14 mouse cellular contexts compared by ENCODE assay signal in genomic region chr3:123169398-123169797, GRCm38 (mm10).
DNase-seq lines count a peak whose midpoint lies in the region; ATAC-seq and TF ChIP-seq lines count a peak whose summit lies in the region.
"Had no signal": no experiment of that assay in that cellular context is flagged by ENCODE, and none has a peak within 500 bp of the region (broad histone marks: within the 10 kb centered on the region; RNA-seq: fewer than 3 reads in every experiment).

No protein-coding gene starts in this region.

- H3K27ac ChIP-seq in kidney, embryonic 15.5 days = no peak overlapping the region
- no peak overlapping the region for H3K27ac ChIP-seq in kidney, adult 2 months (ENCODE audit: insufficient read depth, low read depth, low read length)
- H3K27ac ChIP-seq in embryonic facial prominence, embryonic 11.5 days (replicated peaks; ENCODE audit: low read depth, low read length) = no peak overlapping the region; the same call in 1 of the 2 replicates
- H3K27ac ChIP-seq in embryonic facial prominence, embryonic 13.5 days = peak overlapping the region; percentile 35; the same call in 1 of the 2 replicates
- H3K27ac ChIP-seq in stomach, embryonic 15.5 days = 0 out of 2 replicates have a peak overlapping the region, but pooled peaks have one; percentile 36
- H3K27ac ChIP-seq: gastrocnemius, adult 2 months; heart, embryonic 10.5 days; heart, embryonic 15.5 days; hindbrain, embryonic 13.5 days; hindbrain, postnatal 0 days had no signal

- no peak overlapping the region for H3K4me2 ChIP-seq in kidney, embryonic 15.5 days
- H3K4me2 ChIP-seq in embryonic facial prominence, embryonic 11.5 days (ENCODE audit: low read depth, low read length) = no peak overlapping the region
- H3K4me2 ChIP-seq in embryonic facial prominence, embryonic 13.5 days = no peak overlapping the region
- H3K4me2 ChIP-seq in stomach, embryonic 15.5 days = no peak overlapping the region
- H3K4me2 ChIP-seq: heart, embryonic 15.5 days; hindbrain, embryonic 13.5 days had no signal

- 47% methylated on average over 4 of the region's 4 CpGs for WGBS in kidney, embryonic 15.5 days
- 56% methylated on average over 4 of the region's 4 CpGs for WGBS in kidney, adult 2 months
- 56% methylated on average over 4 of the region's 4 CpGs for WGBS in embryonic facial prominence, embryonic 11.5 days
- 30% methylated on average over 4 of the region's 4 CpGs for WGBS in embryonic facial prominence, embryonic 13.5 days
- 50% methylated on average over 4 of the region's 4 CpGs for WGBS in stomach, embryonic 15.5 days

- H3K9me3 ChIP-seq in kidney, embryonic 15.5 days (replicated peaks) = no peaks in the 10 kb centered on the region
- no peaks in the 10 kb centered on the region for H3K9me3 ChIP-seq in embryonic facial prominence, embryonic 11.5 days (replicated peaks; ENCODE audit: control insufficient read depth, low read length)
- no peaks in the 10 kb centered on the region for H3K9me3 ChIP-seq in embryonic facial prominence, embryonic 13.5 days
- H3K9me3 ChIP-seq in stomach, embryonic 15.5 days = no peaks in the 10 kb centered on the region
- H3K9me3 ChIP-seq: heart, embryonic 10.5 days; heart, embryonic 15.5 days; hindbrain, embryonic 13.5 days had no signal

- H3K27me3 ChIP-seq in kidney, embryonic 15.5 days = no peaks in the 10 kb centered on the region
- no peaks in the 10 kb centered on the region for H3K27me3 ChIP-seq in kidney, adult 2 months (replicated peaks; ENCODE audit: control insufficient read depth, insufficient read depth, low read length)
- H3K27me3 ChIP-seq in embryonic facial prominence, embryonic 11.5 days (ENCODE audit: control insufficient read depth, insufficient read depth, low read length) = no peaks in the 10 kb centered on the region
- no peaks in the 10 kb centered on the region for H3K27me3 ChIP-seq in embryonic facial prominence, embryonic 13.5 days
- no peaks in the 10 kb centered on the region for H3K27me3 ChIP-seq in stomach, embryonic 15.5 days (replicated peaks)
- H3K27me3 ChIP-seq: heart, embryonic 15.5 days; hindbrain, embryonic 13.5 days had no signal

- no peak overlapping the region for H3K4me3 ChIP-seq in kidney, embryonic 15.5 days (replicated peaks)
- H3K4me3 ChIP-seq in kidney, adult 2 months (ENCODE audit: insufficient read depth, low read depth, low read length) = no peak overlapping the region
- H3K4me3 ChIP-seq in embryonic facial prominence, embryonic 11.5 days (ENCODE audit: low read depth, low read length) = no peak overlapping the region
- H3K4me3 ChIP-seq in embryonic facial prominence, embryonic 13.5 days = no peak overlapping the region
- H3K4me3 ChIP-seq in stomach, embryonic 15.5 days (replicated peaks) = no peak overlapping the region
- H3K4me3 ChIP-seq: gastrocnemius, adult 2 months; heart, embryonic 10.5 days; heart, embryonic 15.5 days; hindbrain, embryonic 13.5 days had no signal

- H3K9ac ChIP-seq in kidney, embryonic 15.5 days = no peak overlapping the region
- H3K9ac ChIP-seq in embryonic facial prominence, embryonic 11.5 days (replicated peaks; ENCODE audit: low read length) = no peak overlapping the region
- H3K9ac ChIP-seq in embryonic facial prominence, embryonic 13.5 days = no peak overlapping the region
- H3K9ac ChIP-seq in stomach, embryonic 15.5 days = no peak overlapping the region
- H3K9ac ChIP-seq: forebrain, postnatal 0 days; heart, embryonic 15.5 days; hindbrain, embryonic 13.5 days had no signal

- TF ChIP-seq CTCF in kidney, adult 2 months (conservative IDR thresholded peaks at IDR 0.05; ENCODE audit: insufficient read depth, insufficient read length, low read depth, low read length) = no peak

- ATAC-seq in kidney, embryonic 15.5 days (replicated peaks; ENCODE audit: low FRiP score) = 0 out of 2 replicates have a peak, but pooled peaks have one; percentile 19
- ATAC-seq in embryonic facial prominence, embryonic 11.5 days (replicated peaks; ENCODE audit: insufficient number of reproducible peaks, low FRiP score, low TSS enrichment, low read depth) = peak; percentile 66
- no peak for ATAC-seq in embryonic facial prominence, embryonic 13.5 days (ENCODE audit: insufficient number of reproducible peaks, insufficient read depth, low FRiP score, low TSS enrichment, low read depth)
- ATAC-seq in stomach, embryonic 15.5 days (ENCODE audit: insufficient read depth, low FRiP score, low read depth) = no peak

- no peak for TF ChIP-seq POLR2A in kidney, adult 2 months (IDR thresholded peaks at IDR 0.05; ENCODE audit: low read depth, low read length)

- H3K36me3 ChIP-seq in kidney, embryonic 15.5 days = no peaks in the 10 kb centered on the region
- H3K36me3 ChIP-seq in kidney, adult 2 months (ENCODE audit: control insufficient read depth, insufficient read depth, low read length) = no peaks in the 10 kb centered on the region
- H3K36me3 ChIP-seq in embryonic facial prominence, embryonic 11.5 days (replicated peaks; ENCODE audit: control insufficient read depth, insufficient read depth, low read depth, low read length) = no peaks in the 10 kb centered on the region
- no peaks in the 10 kb centered on the region for H3K36me3 ChIP-seq in embryonic facial prominence, embryonic 13.5 days
- no peaks in the 10 kb centered on the region for H3K36me3 ChIP-seq in stomach, embryonic 15.5 days
- H3K36me3 ChIP-seq: heart, embryonic 10.5 days; heart, embryonic 15.5 days; hindbrain, embryonic 13.5 days had no signal

- H3K4me1 ChIP-seq in kidney, embryonic 15.5 days = peaks cover 33% of the 10 kb centered on the region
- H3K4me1 ChIP-seq in kidney, adult 2 months (ENCODE audit: control insufficient read depth, insufficient read depth, low read length) = no peaks in the 10 kb centered on the region
- H3K4me1 ChIP-seq in embryonic facial prominence, embryonic 11.5 days (ENCODE audit: control insufficient read depth, insufficient read depth, low read length) = no peaks in the 10 kb centered on the region
- H3K4me1 ChIP-seq in embryonic facial prominence, embryonic 13.5 days = peaks cover 23% of the 10 kb centered on the region
- H3K4me1 ChIP-seq in stomach, embryonic 15.5 days = peaks cover 7% of the 10 kb centered on the region; the same call in 1 of the 2 replicates
- H3K4me1 ChIP-seq: hindbrain, embryonic 13.5 days had no signal

- DNase-seq in kidney, adult 2 months = no peak
- DNase-seq in embryonic facial prominence, embryonic 11.5 days (ENCODE audit: low spot score) = peak; percentile 70
- no peak for DNase-seq in right cerebral cortex, postnatal 14 days
- no peak for DNase-seq in heart, adult 11 months
- no peak for DNase-seq in cerebellum, postnatal 4 days (ENCODE audit: low spot score in 2 of 2)

Comparison
In these comparisons a context has a peak if more than half of its experiments do, and no peak if none do; other contexts are left out.
1. ATAC-seq: peak in kidney, embryonic 15.5 days (single experiment) and embryonic facial prominence, embryonic 11.5 days (single experiment); none in embryonic facial prominence, embryonic 13.5 days (single experiment) and stomach, embryonic 15.5 days (single experiment).
2. H3K27ac ChIP-seq: peak in embryonic facial prominence, embryonic 13.5 days (single experiment) and stomach, embryonic 15.5 days (single experiment); none in kidney, embryonic 15.5 days (single experiment), kidney, adult 2 months (single experiment) and embryonic facial prominence, embryonic 11.5 days (single experiment).